Mouse (Mus musculus) adrenal gland, postnatal 10 days (tissue): ENCODE data around the gene Gm13871. TPM values are rescaled to one million over a fixed set of nuclear protein-coding genes. Genes with fewer than 3 reads are reported as not detected.
"Not testable (repeated sequence)": the region's sequence is repeated elsewhere in the genome, so short reads cannot be mapped to it uniquely, and the experiment has no call there.

Experiments
- DNase-seq: peaks from one replicate; pipeline ENCODE4 v3.0.0; 2021; ENCODE audit warnings: mixed read lengths
- long read RNA-seq, 2 experiments: library from polyadenylated mRNA; stranded (forward); transcript quantifications; one replicate each; pipeline ENCODE4 v2.0.0; 2021
- total RNA-seq, 2 experiments: library from RNA; stranded (reverse); gene quantifications; 2 replicates each; pipeline ENCODE4 v1.2.3; 2021

The Gm13871 gene
- not detected for total RNA-seq
- long read RNA-seq, experiment 1 = 0 reads
- long read RNA-seq, experiment 2 = 0 reads

- not testable (repeated sequence) for DNase-seq
These were observed at the start of gene Gm13871 for GRCm38 (mm10) chr4:73905853-73906252. Gene Gm13871 (minus strand): TSS chr4:73905953.

DNA sequence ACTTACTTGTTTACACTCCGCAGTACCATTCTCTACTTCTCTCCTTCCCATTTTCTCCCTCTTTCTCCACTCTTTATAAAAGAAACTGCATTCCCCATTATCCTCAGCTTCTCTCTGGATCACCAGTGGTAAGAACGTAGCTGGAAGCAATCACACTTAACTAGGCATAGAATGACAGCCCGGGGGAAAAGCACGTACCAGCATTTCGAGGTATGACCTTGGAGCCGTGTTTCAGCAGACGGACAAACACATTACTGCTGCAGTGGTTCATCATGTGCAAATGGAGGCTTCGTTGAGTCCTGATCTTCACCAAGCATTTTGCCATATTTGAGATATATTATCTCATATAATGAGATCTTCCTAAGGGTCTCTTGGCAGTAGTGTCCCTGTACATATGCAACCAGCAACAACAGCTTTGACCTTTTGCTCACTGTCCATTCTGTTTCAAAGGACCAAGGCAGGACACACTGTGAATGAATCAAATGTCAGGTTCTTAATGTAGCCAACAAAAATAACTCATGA lies 44.7 kb upstream of the Gm13871 start, which contains the start of gene 2310002L09Rik:
TSS of gene 2310002L09Rik (minus strand) at position 472 of the 522 bp plus-strand sequence.
- no peak for DNase-seq

- DNase-seq = not testable (repeated sequence)
These were observed 14.9 kb upstream of the Gm13871 start, which contains the start of gene Gm11756 for GRCm38 (mm10) chr4:73920660-73921059. Gene Gm11756 (minus strand): TSS chr4:73920760.

GRCm38 (mm10) chr4:73891012-73891411 lies 14.7 kb downstream of the Gm13871 start, which contains the start of gene Gm11757:
Gene Gm11757 (minus strand): TSS chr4:73891112.
- DNase-seq = not testable (repeated sequence)

DNA sequence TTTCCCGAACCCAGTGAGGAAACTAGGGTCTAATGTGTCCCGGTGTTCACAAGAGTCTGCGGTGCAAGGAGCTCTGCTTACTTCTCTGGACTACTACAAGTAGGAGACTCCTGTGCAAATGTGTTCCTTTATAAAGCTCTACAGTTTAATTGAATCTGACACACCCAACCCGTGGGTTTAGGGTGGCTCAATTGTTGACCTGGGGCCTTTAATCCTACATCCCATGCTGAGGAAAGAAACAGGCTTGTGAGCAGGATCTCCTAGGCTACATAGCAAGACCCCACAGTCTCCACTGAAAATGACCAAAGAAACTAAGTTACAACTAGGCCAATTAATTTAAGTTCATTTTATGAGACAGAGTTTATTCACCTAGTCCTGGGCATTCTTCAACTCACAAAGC lies 29.6 kb downstream of the Gm13871 start, which contains the start of gene Gm11758:
TSS of gene Gm11758 (minus strand) at position 101 of the 400 bp plus-strand sequence.
- DNase-seq = not testable (repeated sequence)

Other genes with a start within 250 kb of the Gm13871 start
- gene Gm11239, start 237.6 kb downstream of the Gm13871 start, total RNA-seq = not detected
- not detected for gene Gm428, start 222.4 kb downstream of the Gm13871 start, total RNA-seq
- gene Rasef, start 115.0 kb downstream of the Gm13871 start, total RNA-seq = under 1 TPM; 0.18 to 0.24 TPM
- not detected for gene Gm11758, start 29.7 kb downstream of the Gm13871 start, total RNA-seq
- not detected for gene Gm11757, start 14.8 kb downstream of the Gm13871 start, total RNA-seq
- gene Gm11756, start 14.8 kb upstream of the Gm13871 start, total RNA-seq = under 1 TPM in 1 of 2 experiments, not detected in 1; 0.21 TPM
- 1 to 10 TPM in 1 of 2 experiments, under 1 TPM in 1; 0.93 to 5.9 TPM for gene 2310002L09Rik, start 44.9 kb upstream of the Gm13871 start, total RNA-seq
- under 1 TPM; 0.54 to 1.00 TPM for gene Frmd3, start 107.5 kb upstream of the Gm13871 start, total RNA-seq